Mouse (Mus musculus) CD4-positive, CD25-positive, alpha-beta regulatory T cell, adult 4 months (primary cell): ENCODE data around the gene Ifitm1. TPM values are rescaled to one million over a fixed set of nuclear protein-coding genes. Genes with fewer than 3 reads are reported as not detected.

Experiments
- ATAC-seq: one replicate; pipeline ENCODE4 v1.8.0; 2017
- polyA plus RNA-seq, 2 experiments: library from polyadenylated mRNA; unstranded; fragments of 100-300 nt; shearing (Covaris generic); gene quantifications; one replicate each; pipeline ENCODE4 v1.2.1; 2017

Gene Ifitm1
- polyA plus RNA-seq = not detected

- ATAC-seq = no peak
These were observed at the start of gene Ifitm1 for GRCm38 (mm10) chr7:140966921-140967320. Gene Ifitm1 (plus strand): TSS chr7:140967221.

GRCm38 (mm10) chr7:140919911-140920310, 47.1 kb upstream of the Ifitm1 start:
- no peak for ATAC-seq

- no peak for ATAC-seq
These were observed 46.5 kb upstream of the Ifitm1 start, which contains the start of gene Nlrp6 for GRCm38 (mm10) chr7:140920418-140921029. Gene Nlrp6 (plus strand): TSS chr7:140920902.

GRCm38 (mm10) chr7:140921225-140921975, 45.6 kb upstream of the Ifitm1 start:
- no peak for ATAC-seq

GRCm38 (mm10) chr7:140922398-140923069, 44.5 kb upstream of the Ifitm1 start:
- ATAC-seq = no peak

- ATAC-seq = no peak
These were observed 43.8 kb upstream of the Ifitm1 start for GRCm38 (mm10) chr7:140923070-140923775.

GRCm38 (mm10) chr7:140927181-140927580, 39.8 kb upstream of the Ifitm1 start:
- no peak for ATAC-seq

- no peak for ATAC-seq
These were observed 28.6 kb upstream of the Ifitm1 start for GRCm38 (mm10) chr7:140938436-140938835.

- ATAC-seq = no peak
These were observed 28.1 kb upstream of the Ifitm1 start for GRCm38 (mm10) chr7:140938896-140939295.

- no peak for ATAC-seq
These were observed 27.3 kb upstream of the Ifitm1 start for GRCm38 (mm10) chr7:140939669-140940171.

- peak; percentile 85 for ATAC-seq
These were observed 25.6 kb upstream of the Ifitm1 start, which contains the start of gene Pgghg for GRCm38 (mm10) chr7:140941222-140942051. Gene Pgghg (plus strand): TSS chr7:140941391.

- ATAC-seq = no peak
These were observed 24.7 kb upstream of the Ifitm1 start for GRCm38 (mm10) chr7:140942341-140942740.

- ATAC-seq = no peak
These were observed 24.2 kb upstream of the Ifitm1 start for GRCm38 (mm10) chr7:140942811-140943210.

- ATAC-seq = no peak
These were observed 23.7 kb upstream of the Ifitm1 start for GRCm38 (mm10) chr7:140943356-140943755.

- ATAC-seq = no peak
These were observed 22.8 kb upstream of the Ifitm1 start for GRCm38 (mm10) chr7:140944236-140944635.

- ATAC-seq = no peak
These were observed 21.8 kb upstream of the Ifitm1 start for GRCm38 (mm10) chr7:140945247-140945646.

- ATAC-seq = no peak
These were observed 20.7 kb upstream of the Ifitm1 start for GRCm38 (mm10) chr7:140946311-140946710.

- ATAC-seq = peak; percentile 81
These were observed 20.0 kb upstream of the Ifitm1 start for GRCm38 (mm10) chr7:140946980-140947379.

- no peak for ATAC-seq
These were observed 18.9 kb upstream of the Ifitm1 start for GRCm38 (mm10) chr7:140948161-140948560.

- ATAC-seq = no peak
These were observed 17.8 kb upstream of the Ifitm1 start for GRCm38 (mm10) chr7:140949255-140949654.

- ATAC-seq = no peak
These were observed 17.0 kb upstream of the Ifitm1 start, which contains the start of gene Ifitm5 for GRCm38 (mm10) chr7:140949824-140950530. Gene Ifitm5 (minus strand): TSS chr7:140950291.
